Mouse (Mus musculus): ENCODE results near the gene Arfip2. TPM values are rescaled to one million over a fixed set of nuclear protein-coding genes. Genes with fewer than 3 reads are reported as not detected.

Gene Arfip2
- total and polyA plus RNA-seq, 3 experiments: 78.4 to 108 TPM; not detected in 1

DNA sequence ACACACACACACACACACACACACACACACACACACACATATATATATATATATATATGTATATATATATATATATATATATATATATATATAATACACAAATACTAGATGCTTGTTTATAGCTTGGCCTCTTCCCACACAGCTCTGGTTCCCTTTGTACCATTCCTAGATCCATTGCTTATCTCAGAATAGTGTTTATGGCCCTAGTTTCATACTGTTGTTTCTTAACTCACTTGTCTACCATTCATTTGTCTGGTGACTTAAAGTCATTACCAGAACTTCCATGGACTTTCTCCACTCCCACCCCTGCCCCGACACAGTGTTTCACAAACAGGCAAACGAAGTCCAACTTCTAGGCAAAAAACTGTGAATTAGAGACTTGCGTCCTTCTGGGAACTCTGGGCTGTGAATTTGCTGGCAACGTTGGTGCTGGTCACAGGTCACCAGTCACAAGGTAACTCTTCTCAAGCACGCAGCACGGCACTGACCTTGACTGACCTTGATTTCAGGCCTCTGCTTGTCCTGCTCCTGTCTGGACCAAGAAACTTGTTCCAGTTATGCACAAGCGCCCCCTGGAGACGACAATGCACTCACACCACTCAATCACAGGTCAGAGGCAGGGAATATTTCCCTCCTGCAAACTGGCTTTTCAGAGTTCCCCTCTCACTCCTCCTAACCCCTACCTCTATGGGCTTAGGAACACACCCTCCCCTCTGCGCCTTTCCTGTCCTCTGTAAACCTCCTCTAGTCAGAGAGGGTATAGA lies 37.2 kb downstream of the Arfip2 start:
- H3K27me3 ChIP-seq (ENCODE audit: control insufficient read depth in 1 of 2, insufficient read depth in 2 of 2, low read length in 2 of 2): peaks cover 0 to 1% of the 10 kb centered on the region in 2 experiments; a peak in 2 of 4 replicates
- peaks cover 0 to 3% of the 10 kb centered on the region in 2 experiments; a peak in 2 of 4 replicates for H3K4me1 ChIP-seq (ENCODE audit: control insufficient read depth in 1 of 2, insufficient read depth in 2 of 2, low read length in 2 of 2)
- TF ChIP-seq SIN3A (IDR thresholded peaks at IDR 0.05; ENCODE audit: low read length): no peak
- TF ChIP-seq MYB (IDR thresholded peaks at IDR 0.05; ENCODE audit: low read depth, low read length): no peak
- peak; percentile 50 for TF ChIP-seq RAD21 (IDR thresholded peaks at IDR 0.05; ENCODE audit: low read depth, low read length)
- TF ChIP-seq CTCF (IDR thresholded peaks at IDR 0.05 in 2 of 3, conservative IDR thresholded peaks at IDR 0.05 in 1 of 3; ENCODE audit: control insufficient read depth in 1 of 3, insufficient read depth in 1 of 3, low read depth in 2 of 3, low read length in 3 of 3, poor library complexity in 1 of 3, severe bottlenecking in 1 of 3): peak; percentile 60 to 65 (median 65)
- peak; percentile 23 for TF ChIP-seq ZC3H11A (IDR thresholded peaks at IDR 0.05; ENCODE audit: low read depth, low read length)
- TF ChIP-seq SMC3 (IDR thresholded peaks at IDR 0.05; ENCODE audit: low read depth, low read length): peak; percentile 60
- no peak overlapping the region for H3K9ac ChIP-seq (ENCODE audit: control insufficient read depth, low read depth, low read length, poor library complexity, severe bottlenecking)
- H3K9me3 ChIP-seq (replicated peaks; ENCODE audit: insufficient read depth, low read length): no peaks in the 10 kb centered on the region
- H3K79me2 ChIP-seq (ENCODE audit: control insufficient read depth, insufficient read depth, low read length, poor library complexity): no peaks in the 10 kb centered on the region
- peak; percentile 49 for DNase-seq (ENCODE audit: low read depth, low spot score)
- H3K27ac ChIP-seq (ENCODE audit: control insufficient read depth, low read depth, low read length): no peak overlapping the region
- no peak overlapping the region for H3K4me3 ChIP-seq (ENCODE audit: control insufficient read depth in 1 of 2, insufficient read depth in 1 of 2, low read depth in 2 of 2, low read length in 2 of 2)
- H3K36me3 ChIP-seq (ENCODE audit: control insufficient read depth in 1 of 2, insufficient read depth in 2 of 2, low read length in 2 of 2): no peaks in the 10 kb centered on the region; a peak in 1 of 4 replicates

DNA sequence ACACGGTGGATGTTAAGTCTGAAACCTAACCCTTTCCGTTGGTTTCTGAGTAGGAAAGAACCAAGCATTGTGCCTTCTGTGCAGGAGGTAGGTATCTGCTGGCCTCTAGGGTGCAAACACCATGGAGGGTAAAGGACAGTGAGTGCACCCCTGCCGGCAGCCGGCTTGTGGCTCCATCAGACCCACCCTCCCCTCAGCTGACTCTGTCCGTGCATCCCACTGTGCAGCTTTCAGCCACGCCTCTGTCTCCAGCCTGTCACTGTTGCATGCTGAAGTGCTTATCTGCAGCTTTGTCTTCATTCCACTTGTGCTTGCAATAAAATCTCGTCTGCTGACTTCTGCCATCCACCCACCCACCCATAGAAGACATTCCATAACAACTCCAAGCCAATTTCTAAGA lies 50.1 kb downstream of the Arfip2 start:
- no peaks in the 10 kb centered on the region for H3K79me2 ChIP-seq (ENCODE audit: control insufficient read depth, insufficient read depth, low read length, poor library complexity)
- H3K36me3 ChIP-seq (ENCODE audit: control insufficient read depth in 1 of 2, insufficient read depth in 2 of 2, low read length in 2 of 2): no peaks in the 10 kb centered on the region
- no peaks in the 10 kb centered on the region for H3K9me3 ChIP-seq (replicated peaks; ENCODE audit: insufficient read depth, low read length)
- no peak for TF ChIP-seq CHD2 (IDR thresholded peaks at IDR 0.05; ENCODE audit: low read length)
- no peak for TF ChIP-seq ETS1 (IDR thresholded peaks at IDR 0.05; ENCODE audit: low read depth, low read length)
- no peak for TF ChIP-seq SIN3A (IDR thresholded peaks at IDR 0.05; ENCODE audit: low read length)
- no peak for TF ChIP-seq ZKSCAN1 (IDR thresholded peaks at IDR 0.05; ENCODE audit: low read depth, low read length)
- no peak for TF ChIP-seq TAL1 (IDR thresholded peaks at IDR 0.05; ENCODE audit: low read length)
- TF ChIP-seq MAFK (IDR thresholded peaks at IDR 0.05; ENCODE audit: borderline replicate concordance, low read depth, low read length): no peak
- no peak for TF ChIP-seq TBP (IDR thresholded peaks at IDR 0.05; ENCODE audit: low read depth, low read length)
- no peak for TF ChIP-seq GABPA (IDR thresholded peaks at IDR 0.05; ENCODE audit: low read depth, low read length)
- no peak for TF ChIP-seq MEF2A (IDR thresholded peaks at IDR 0.05; ENCODE audit: extremely low read depth, insufficient replicate concordance, low read depth, low read length, poor library complexity, severe bottlenecking)
- no peak for DNase-seq (ENCODE audit: low read depth, low spot score)
- no peaks in the 10 kb centered on the region; a peak in 1 of 4 replicates for H3K27me3 ChIP-seq (ENCODE audit: control insufficient read depth in 1 of 2, insufficient read depth in 2 of 2, low read length in 2 of 2)
- no peak overlapping the region for H3K27ac ChIP-seq (ENCODE audit: control insufficient read depth, low read depth, low read length)
- H3K9ac ChIP-seq (ENCODE audit: control insufficient read depth, low read depth, low read length, poor library complexity, severe bottlenecking): no peak overlapping the region
- H3K4me1 ChIP-seq (ENCODE audit: control insufficient read depth in 1 of 2, insufficient read depth in 2 of 2, low read length in 2 of 2): no peaks in the 10 kb centered on the region
- no peak overlapping the region for H3K4me3 ChIP-seq (ENCODE audit: control insufficient read depth in 1 of 2, insufficient read depth in 1 of 2, low read depth in 2 of 2, low read length in 2 of 2)

Measured in MEL (cell line).